Mouse (Mus musculus) midbrain, postnatal 0 days (tissue): ENCODE data around the gene Adamtsl1. TPM values are rescaled to one million over a fixed set of nuclear protein-coding genes. Genes with fewer than 3 reads are reported as not detected.

Experiments
- ATAC-seq: fragments of 200-750 bp; cut with Nextera tagmentation; 2 replicates; pipeline ENCODE4 v1.8.0; 2017; ENCODE audit warnings: moderate number of reproducible peaks, mild to moderate bottlenecking, moderate TSS enrichment, moderate library complexity; ENCODE audit not compliant: low FRiP score
- DNase-seq: peaks from one replicate; pipeline ENCODE4 v3.0.0-alpha.2; 2015; ENCODE audit warnings: low spot score
- H3K27ac ChIP-seq: fragments of 300-500 bp; sonication (generic); 2 replicates; pipeline ENCODE4 v1.5.1; 2014; ENCODE audit warnings: low read depth, mild to moderate bottlenecking, low read length, mixed read lengths
- H3K27me3 ChIP-seq: fragments of 300-500 bp; sonication (generic); 2 replicates; pipeline ENCODE4 v1.6.1; 2014; ENCODE audit warnings: low read length, control low read depth, mixed read lengths; ENCODE audit not compliant: insufficient read depth
- H3K36me3 ChIP-seq: fragments of 300-500 bp; sonication (generic); 2 replicates; pipeline ENCODE4 v1.6.1; 2014; ENCODE audit warnings: low read length, control low read depth, mixed read lengths; ENCODE audit not compliant: insufficient read depth
- H3K4me1 ChIP-seq: fragments of 300-500 bp; sonication (generic); 2 replicates; pipeline ENCODE4 v1.6.1; 2014; ENCODE audit warnings: mild to moderate bottlenecking, control low read depth, antibody characterized with exemption, low read length, mixed read lengths; ENCODE audit not compliant: insufficient read depth
- H3K4me2 ChIP-seq: fragments of 300-500 bp; sonication (generic); 2 replicates; pipeline ENCODE4 v1.6.1; 2014; ENCODE audit warnings: low read depth, mild to moderate bottlenecking, low read length, mixed read lengths; ENCODE audit not compliant: poor library complexity, severe bottlenecking
- H3K4me3 ChIP-seq: fragments of 300-500 bp; sonication (generic); 2 replicates; pipeline ENCODE4 v1.5.1; 2014; ENCODE audit warnings: low read depth, mild to moderate bottlenecking, low read length, moderate library complexity
- H3K9ac ChIP-seq: fragments of 300-500 bp; sonication (generic); replicated peaks from 2 replicates; pipeline ENCODE4 v1.6.1; 2014; ENCODE audit warnings: mild to moderate bottlenecking, low read length, moderate library complexity, mixed read lengths; ENCODE audit not compliant: poor library complexity, severe bottlenecking
- H3K9me3 ChIP-seq: fragments of 300-500 bp; sonication (generic); 2 replicates; pipeline ENCODE4 v1.6.1; 2016; ENCODE audit warnings: low read length, control low read depth
- CTCF ChIP-seq: IDR thresholded peaks from 2 replicates; pipeline ENCODE4 v1.5.1; 2016; ENCODE audit warnings: antibody characterized with exemption, mild to moderate bottlenecking
- WGBS: fragments of 180-500 bp; shearing (Covaris S2); extraction: QIAGEN DNeasy Blood & Tissue Kit; methylation state at CpG from one replicate; pipeline ENCODE4 v1.1.7; 2014; 5-methylcytosine and 5-hydroxymethylcytosine counted together
- polyA plus RNA-seq: library from polyadenylated mRNA; unstranded; fragments of >200 nt; fragmentation: Nextera tagmentation; extraction: Ambion mirVana; gene quantifications from 2 replicates; pipeline ENCODE4 v1.2.1, GENCODE M21; 2015
- total RNA-seq: library from RNA; depleted of rRNA; stranded (reverse); fragments of >200 nt; gene quantifications from 2 replicates; pipeline ENCODE4 v1.2.3, GENCODE M21; 2014

The Adamtsl1 gene
- total and polyA plus RNA-seq, 2 experiments from 2014 or later: 4.9 to 7.3 TPM

DNA sequence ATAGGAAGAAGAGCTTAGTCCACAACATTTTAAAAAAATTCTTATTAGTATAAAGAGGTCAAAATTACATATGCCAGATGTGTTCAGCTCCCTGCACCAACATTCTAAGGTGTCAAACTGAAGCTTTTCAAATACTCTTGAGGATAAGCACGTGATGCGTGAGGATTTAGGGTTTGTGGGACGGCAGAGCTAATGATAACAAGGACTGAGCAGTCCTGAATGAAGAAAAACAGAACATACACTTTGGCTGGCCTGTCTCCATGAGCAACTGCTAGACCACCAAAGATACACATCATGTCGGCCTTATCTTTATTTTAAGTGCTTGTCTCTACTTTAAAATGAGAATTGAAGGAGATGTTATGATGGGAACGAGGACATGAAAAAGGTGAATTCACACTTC is 710.9 kb downstream of the Adamtsl1 start:
- H3K36me3 ChIP-seq: no peaks in the 10 kb centered on the region
- no peak for TF ChIP-seq CTCF
- no peak overlapping the region for H3K9ac ChIP-seq
- H3K4me3 ChIP-seq: no peak overlapping the region
- no peak overlapping the region for H3K27ac ChIP-seq
- DNase-seq (no peak), ATAC-seq (no peak)
- WGBS: 81% methylated on average over 5 of the region's 5 CpGs
- H3K4me2 ChIP-seq: no peak overlapping the region
- H3K27me3 ChIP-seq: no peaks in the 10 kb centered on the region
- no peaks in the 10 kb centered on the region for H3K4me1 ChIP-seq
- no peaks in the 10 kb centered on the region for H3K9me3 ChIP-seq

DNA sequence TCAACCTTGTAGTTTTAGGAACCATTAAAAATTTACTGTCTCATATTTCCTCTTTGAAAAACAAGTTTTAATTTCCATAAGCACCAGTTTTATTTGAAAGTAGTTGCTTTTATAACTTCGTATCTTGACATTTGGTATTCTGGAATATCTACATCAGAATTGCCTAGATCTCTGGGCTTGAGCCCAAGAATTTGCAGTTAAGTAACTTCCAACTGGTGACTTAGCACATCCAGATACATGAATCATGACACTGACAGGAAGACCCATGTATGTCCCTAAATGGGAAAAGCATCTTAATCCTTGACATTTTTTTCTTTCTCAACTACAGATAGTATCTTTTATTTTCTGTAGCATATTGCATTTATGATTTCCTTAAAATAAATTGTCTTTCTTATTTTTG is 713.1 kb downstream of the Adamtsl1 start:
- 90% methylated on average over 1 of the region's 1 CpGs for WGBS
- Histone ChIP-seq H3K4me3 (no peak overlapping the region), H3K4me1 (no peaks in the 10 kb centered on the region), H3K9me3 (no peaks in the 10 kb centered on the region), H3K27ac (no peak overlapping the region), H3K27me3 (no peaks in the 10 kb centered on the region), H3K9ac (no peak overlapping the region), H3K36me3 (no peaks in the 10 kb centered on the region), H3K4me2 (no peak overlapping the region)
- no peak for ATAC-seq
- TF ChIP-seq CTCF: no peak
- no peak for DNase-seq

DNA sequence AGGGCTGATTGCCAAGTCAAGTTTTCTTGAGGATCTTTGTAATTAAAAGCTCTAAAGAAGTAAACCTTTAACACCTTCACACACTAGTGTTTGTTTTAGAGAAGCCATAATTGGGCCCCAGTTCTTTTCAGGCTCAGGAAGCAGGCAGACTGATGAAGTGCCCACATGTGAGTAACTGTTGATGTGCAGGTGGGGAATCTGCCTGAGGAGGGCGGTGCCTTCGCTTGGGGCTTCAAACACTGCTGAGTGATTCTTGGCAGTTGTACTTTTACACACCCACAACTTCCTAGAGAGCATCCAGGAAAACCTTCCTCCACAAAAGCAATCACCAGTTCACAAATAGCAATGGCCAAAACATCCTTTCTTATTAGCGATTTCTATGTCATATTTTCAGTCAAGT is 719.2 kb downstream of the Adamtsl1 start:
- H3K27ac ChIP-seq: no peak overlapping the region
- no peak for DNase-seq
- H3K36me3 ChIP-seq: no peaks in the 10 kb centered on the region
- ATAC-seq: no peak
- H3K4me1 ChIP-seq: no peaks in the 10 kb centered on the region
- no peak for TF ChIP-seq CTCF
- no peaks in the 10 kb centered on the region for H3K9me3 ChIP-seq
- 81% methylated on average over 3 of the region's 3 CpGs for WGBS
- no peak overlapping the region for H3K4me2 ChIP-seq
- no peaks in the 10 kb centered on the region for H3K27me3 ChIP-seq
- H3K4me3 ChIP-seq: no peak overlapping the region
- H3K9ac ChIP-seq: no peak overlapping the region

DNA sequence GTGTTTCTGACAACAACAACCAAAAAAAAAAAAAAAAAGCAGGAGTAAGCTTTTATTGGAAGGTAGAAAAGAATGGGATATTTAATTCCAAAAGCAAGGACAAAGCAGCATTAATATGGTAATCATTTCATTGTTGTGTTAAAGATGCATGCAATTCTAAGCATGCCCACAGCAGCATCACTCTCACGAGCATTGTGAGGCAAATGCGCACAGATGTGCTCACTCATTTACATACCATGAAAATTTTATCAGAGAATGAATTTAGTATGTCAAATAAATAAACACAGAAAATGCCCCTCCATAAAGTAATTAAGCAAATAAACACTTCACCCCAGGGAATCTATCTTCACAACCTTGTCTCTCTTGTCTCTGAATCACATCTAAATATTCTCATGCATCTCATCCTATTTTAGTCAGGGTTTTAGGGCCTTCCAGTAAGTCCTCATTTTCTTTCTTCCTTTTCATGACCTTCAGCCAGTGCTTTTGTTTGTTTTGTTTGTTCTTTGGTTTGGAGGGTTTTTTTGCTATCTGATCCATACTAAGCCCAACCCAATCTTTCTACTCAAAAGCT is 728.0 kb downstream of the Adamtsl1 start:
- no peak overlapping the region for H3K27ac ChIP-seq
- peak; percentile 21 for DNase-seq
- no peak overlapping the region for H3K4me3 ChIP-seq
- TF ChIP-seq CTCF: peak; percentile 15; the same call in 1 of the 2 replicates
- H3K9me3 ChIP-seq: no peaks in the 10 kb centered on the region
- no peaks in the 10 kb centered on the region for H3K36me3 ChIP-seq
- H3K4me2 ChIP-seq: no peak overlapping the region
- 0 out of 2 replicates have a peak, but pooled peaks have one; percentile 60 for ATAC-seq
- no peaks in the 10 kb centered on the region for H3K27me3 ChIP-seq
- 23% methylated on average over 2 of the region's 2 CpGs for WGBS
- no peak overlapping the region for H3K9ac ChIP-seq
- H3K4me1 ChIP-seq: no peaks in the 10 kb centered on the region

DNA sequence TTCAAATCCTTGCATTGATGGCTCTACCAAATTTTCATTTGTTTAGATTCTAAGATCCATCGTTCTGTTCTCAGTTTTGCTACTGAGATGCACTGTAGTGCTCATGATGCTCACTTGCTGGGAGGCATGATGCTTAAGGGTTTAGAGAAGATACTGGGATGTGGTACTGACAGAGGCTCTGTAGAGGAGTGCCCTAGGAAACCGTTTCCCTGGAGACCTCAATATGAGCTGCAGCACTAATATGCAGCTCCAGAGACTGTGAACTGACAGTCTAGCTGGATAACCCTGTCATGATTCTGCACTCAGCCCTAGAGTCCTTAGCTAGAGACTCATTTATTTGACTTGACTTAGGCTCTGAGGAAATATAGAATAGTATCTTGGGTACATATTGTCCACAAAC is 756.1 kb downstream of the Adamtsl1 start:
- Histone ChIP-seq H3K36me3 (no peaks in the 10 kb centered on the region), H3K4me2 (no peak overlapping the region), H3K9me3 (no peaks in the 10 kb centered on the region), H3K4me1 (no peaks in the 10 kb centered on the region), H3K9ac (no peak overlapping the region), H3K27ac (no peak overlapping the region), H3K27me3 (no peaks in the 10 kb centered on the region), H3K4me3 (no peak overlapping the region)
- DNase-seq (no peak), ATAC-seq (peak; percentile 75; the same call in 1 of the 2 replicates)
- 47% methylated on average over 2 of the region's 2 CpGs for WGBS
- no peak for TF ChIP-seq CTCF

DNA sequence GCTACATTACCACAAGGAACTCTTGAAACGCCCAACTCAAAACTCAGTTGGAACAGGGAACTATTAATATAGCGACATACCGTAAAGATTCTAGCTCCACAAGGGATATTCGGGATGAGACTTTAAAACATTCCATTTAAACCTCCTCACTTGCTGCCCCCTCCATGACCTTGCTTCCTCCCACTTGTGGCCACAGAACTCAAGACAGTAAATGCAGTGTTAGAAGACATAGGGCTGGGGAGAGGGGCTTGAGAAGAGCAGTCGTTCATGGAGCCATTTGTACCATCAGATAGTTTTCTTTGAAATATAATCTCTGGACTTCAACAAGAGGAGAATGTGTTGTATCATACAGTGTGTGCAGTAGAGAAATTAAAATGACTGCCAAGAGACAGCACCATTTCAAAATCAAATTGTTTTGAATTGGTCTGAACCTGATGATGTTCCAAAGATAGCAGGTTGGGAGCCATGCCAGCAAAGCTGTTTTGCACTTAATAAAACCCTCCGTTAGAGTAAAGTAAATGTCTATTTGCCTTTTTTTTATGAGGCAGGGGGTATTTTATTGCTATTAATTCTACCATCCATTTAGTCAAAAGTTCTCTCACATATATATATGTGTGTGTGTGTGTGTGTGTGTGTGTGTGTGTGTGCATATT is 759.9 kb downstream of the Adamtsl1 start:
- 84% methylated on average over 6 of the region's 6 CpGs for WGBS
- no peaks in the 10 kb centered on the region for H3K4me1 ChIP-seq
- no peak overlapping the region for H3K27ac ChIP-seq
- ATAC-seq (no peak), DNase-seq (no peak)
- no peaks in the 10 kb centered on the region for H3K36me3 ChIP-seq
- no peak overlapping the region for H3K4me3 ChIP-seq
- H3K9me3 ChIP-seq: no peaks in the 10 kb centered on the region
- no peaks in the 10 kb centered on the region for H3K27me3 ChIP-seq
- H3K9ac ChIP-seq: no peak overlapping the region
- no peak for TF ChIP-seq CTCF
- no peak overlapping the region for H3K4me2 ChIP-seq
